Mouse (Mus musculus) forebrain, embryonic 12.5 days (tissue): ENCODE results near the gene Wdfy2. TPM values are rescaled to one million over a fixed set of nuclear protein-coding genes. Genes with fewer than 3 reads are reported as not detected.

ENCODE experiments used
- ATAC-seq: fragments of 200-750 bp; cut with Nextera tagmentation; 2 replicates; pipeline ENCODE4 v1.8.0; 2017; ENCODE audit warnings: moderate TSS enrichment; ENCODE audit not compliant: low FRiP score
- H3K27ac ChIP-seq: fragments of 300-500 bp; sonication (generic); 2 replicates; pipeline ENCODE4 v1.5.1; 2016; ENCODE audit warnings: mild to moderate bottlenecking
- H3K27me3 ChIP-seq: fragments of 300-500 bp; sonication (generic); 2 replicates; pipeline ENCODE4 v1.6.1; 2016; ENCODE audit warnings: mild to moderate bottlenecking
- H3K36me3 ChIP-seq: fragments of 300-500 bp; sonication (generic); replicated peaks from 2 replicates; pipeline ENCODE4 v1.6.1; 2016; ENCODE audit warnings: mild to moderate bottlenecking
- H3K4me1 ChIP-seq: fragments of 300-500 bp; sonication (generic); 2 replicates; pipeline ENCODE4 v1.6.1; 2016
- H3K4me2 ChIP-seq: fragments of 300-500 bp; sonication (generic); 2 replicates; pipeline ENCODE4 v1.6.1; 2016; ENCODE audit warnings: mild to moderate bottlenecking, moderate library complexity
- H3K4me3 ChIP-seq: fragments of 300-500 bp; sonication (generic); replicated peaks from 2 replicates; pipeline ENCODE4 v1.5.1; 2016; ENCODE audit warnings: mild to moderate bottlenecking
- H3K9ac ChIP-seq: fragments of 300-500 bp; sonication (generic); 2 replicates; pipeline ENCODE4 v1.6.1; 2016; ENCODE audit warnings: mild to moderate bottlenecking
- H3K9me3 ChIP-seq: fragments of 300-500 bp; sonication (generic); 2 replicates; pipeline ENCODE4 v1.6.1; 2016
- WGBS: fragments of 180-500 bp; shearing (Covaris S2); methylation state at CpG from one replicate; pipeline ENCODE4 v1.1.7; 2016; 5-methylcytosine and 5-hydroxymethylcytosine counted together
- microRNA-seq: library from miRNA; unstranded; fragments of <30 nt; microRNA quantifications from one replicate; pipeline ENCODE4, GENCODE M21; 2017
- polyA plus RNA-seq: library from polyadenylated mRNA; unstranded; fragments of >200 nt; fragmentation: Nextera tagmentation; extraction: Ambion mirVana; gene quantifications from 2 replicates; pipeline ENCODE4 v1.2.1, GENCODE M21; 2016

Wdfy2 gene
- polyA plus RNA-seq, 1 experiment from 2014 or later, result 15.1 TPM

- Histone ChIP-seq H3K27ac (no peak overlapping the region), H3K4me1 (peaks cover 11% of the 10 kb centered on the region; the same call in 1 of the 2 replicates), H3K4me2 (peak overlapping the region; percentile 49), H3K4me3 (peak overlapping the region; percentile 27), H3K9me3 (no peaks in the 10 kb centered on the region), H3K36me3 (no peaks in the 10 kb centered on the region), H3K9ac (no peak overlapping the region), H3K27me3 (no peaks in the 10 kb centered on the region)
- 25% methylated on average over 15 of the region's 15 CpGs for WGBS
- ATAC-seq, result no peak
Observed at GRCm38 (mm10) chr14:62965811-62966520, 128.5 kb downstream of the Wdfy2 start.

- Histone ChIP-seq H3K9ac (no peak overlapping the region), H3K4me1 (no peaks in the 10 kb centered on the region), H3K27ac (no peak overlapping the region), H3K9me3 (no peaks in the 10 kb centered on the region), H3K36me3 (no peaks in the 10 kb centered on the region), H3K27me3 (no peaks in the 10 kb centered on the region), H3K4me2 (no peak overlapping the region; the same call in 1 of the 2 replicates), H3K4me3 (no peak overlapping the region)
- 12% methylated on average over 5 of the region's 5 CpGs for WGBS
- ATAC-seq, result no peak
Observed at GRCm38 (mm10) chr14:62975046-62975445, 137.6 kb downstream of the Wdfy2 start.

- H3K36me3 ChIP-seq, result no peaks in the 10 kb centered on the region
- H3K4me2 ChIP-seq, result no peak overlapping the region
- no peak overlapping the region for H3K27ac ChIP-seq
- no peak overlapping the region for H3K9ac ChIP-seq
- no peaks in the 10 kb centered on the region for H3K9me3 ChIP-seq
- H3K4me1 ChIP-seq, result no peaks in the 10 kb centered on the region
- WGBS, result 74% methylated on average over 1 of the region's 1 CpGs
- no peak overlapping the region for H3K4me3 ChIP-seq
- no peak for ATAC-seq
- H3K27me3 ChIP-seq, result no peaks in the 10 kb centered on the region
Observed at GRCm38 (mm10) chr14:62979815-62980214, 142.3 kb downstream of the Wdfy2 start.

DNA sequence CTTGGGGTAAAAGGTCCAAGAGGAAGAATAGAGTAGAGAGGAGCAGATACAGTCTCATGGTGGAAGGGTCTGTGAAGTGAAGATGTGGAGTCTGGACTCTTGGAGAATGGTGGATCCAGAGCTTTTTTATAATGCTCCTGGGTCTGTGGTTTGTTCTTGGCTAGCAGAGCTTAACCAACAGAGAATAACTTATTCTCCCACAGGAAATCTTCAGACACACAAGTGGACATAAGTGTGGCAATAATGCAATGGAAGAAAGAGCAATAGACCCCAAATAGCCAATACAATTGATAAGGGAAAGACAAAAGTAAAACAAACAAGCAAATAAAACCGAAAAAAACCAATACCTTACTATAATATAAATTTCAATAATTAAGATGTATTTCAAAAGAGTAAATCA, 146.9 kb downstream of the Wdfy2 start, which contains the start of gene Defb48:
TSS of gene Defb48 (minus strand) at position 101 of the 400 bp plus-strand sequence.
- 84% methylated on average over 1 of the region's 1 CpGs for WGBS
- no peak for ATAC-seq

GRCm38 (mm10) chr14:62991271-62991670, 153.8 kb downstream of the Wdfy2 start:
- Histone ChIP-seq H3K9ac (no peak overlapping the region), H3K4me2 (no peak overlapping the region), H3K4me1 (0 out of 2 replicates have a peak, but pooled peaks cover 3% of the 10 kb centered on the region), H3K4me3 (no peak overlapping the region), H3K27ac (no peak overlapping the region), H3K9me3 (no peaks in the 10 kb centered on the region), H3K36me3 (no peaks in the 10 kb centered on the region), H3K27me3 (no peaks in the 10 kb centered on the region)
- 83% methylated on average over 3 of the region's 3 CpGs for WGBS
- no peak for ATAC-seq

More for the DNA sequence above, 146.9 kb downstream of the Wdfy2 start, which contains the start of gene Defb48:
- no peaks in the 10 kb centered on the region for H3K4me1 ChIP-seq
- H3K4me3 ChIP-seq, result no peak within 1 kb of the TSS
- H3K27me3 ChIP-seq, result no peaks in the 10 kb centered on the region
- no peaks in the 10 kb centered on the region for H3K36me3 ChIP-seq
- no peak within 1 kb of the TSS for H3K9ac ChIP-seq
- no peak within 1 kb of the TSS for H3K4me2 ChIP-seq
- H3K9me3 ChIP-seq, result no peaks in the 10 kb centered on the region
- no peak within 1 kb of the TSS for H3K27ac ChIP-seq

- H3K27ac ChIP-seq, result no peak overlapping the region
- H3K4me3 ChIP-seq, result no peak overlapping the region
- H3K4me2 ChIP-seq, result no peak overlapping the region
- H3K9me3 ChIP-seq, result no peaks in the 10 kb centered on the region
- no peaks in the 10 kb centered on the region for H3K36me3 ChIP-seq
- WGBS, result 49% methylated on average over 7 of the region's 7 CpGs
- H3K4me1 ChIP-seq, result 0 out of 2 replicates have a peak, but pooled peaks cover 3% of the 10 kb centered on the region
- no peak for ATAC-seq
- no peaks in the 10 kb centered on the region for H3K27me3 ChIP-seq
- no peak overlapping the region for H3K9ac ChIP-seq
Observed at GRCm38 (mm10) chr14:62991849-62992510, 154.5 kb downstream of the Wdfy2 start.

- no peak for ATAC-seq
- no peak within 1 kb of the TSS for H3K27ac ChIP-seq
- H3K36me3 ChIP-seq, result no peaks in the 10 kb centered on the region
- H3K27me3 ChIP-seq, result no peaks in the 10 kb centered on the region
- H3K9ac ChIP-seq, result no peak within 1 kb of the TSS
- H3K9me3 ChIP-seq, result no peaks in the 10 kb centered on the region
- H3K4me2 ChIP-seq, result no peak within 1 kb of the TSS
- no peak within 1 kb of the TSS for H3K4me3 ChIP-seq
- H3K4me1 ChIP-seq, result no peaks in the 10 kb centered on the region
- 85% methylated on average over 8 of the region's 8 CpGs for WGBS
Observed at GRCm38 (mm10) chr14:62997777-62998176, 160.3 kb downstream of the Wdfy2 start, which contains the start of gene Defb47. TSS of gene Defb47 (plus strand) at chr14:62998077.

DNA sequence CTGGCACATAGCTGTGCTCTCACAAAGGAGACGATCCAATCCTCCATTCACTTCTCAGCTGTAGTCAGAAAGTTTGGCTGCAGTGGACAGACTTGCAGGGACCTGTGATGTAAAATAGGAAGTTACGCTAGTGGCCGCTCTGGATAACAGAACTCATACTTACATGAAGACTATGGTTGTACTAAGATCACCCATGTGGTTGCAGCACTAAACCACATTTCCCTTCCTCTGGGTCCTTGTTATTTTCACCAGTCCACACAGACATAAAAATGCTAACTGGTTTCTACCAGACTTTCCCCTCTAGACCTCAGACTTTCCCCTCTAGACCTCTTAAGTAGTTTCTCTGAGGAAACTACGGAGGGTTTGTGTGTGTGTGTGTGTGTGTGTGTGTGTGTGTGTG, 161.5 kb downstream of the Wdfy2 start:
- WGBS, result 90% methylated on average over 4 of the region's 4 CpGs
- Histone ChIP-seq H3K4me1 (no peaks in the 10 kb centered on the region), H3K9me3 (no peaks in the 10 kb centered on the region), H3K9ac (no peak overlapping the region), H3K4me2 (no peak overlapping the region), H3K27me3 (no peaks in the 10 kb centered on the region), H3K4me3 (no peak overlapping the region), H3K27ac (no peak overlapping the region), H3K36me3 (no peaks in the 10 kb centered on the region)
- ATAC-seq, result no peak

GRCm38 (mm10) chr14:63002588-63002987, 165.1 kb downstream of the Wdfy2 start:
- WGBS, result 82% methylated on average over 2 of the region's 2 CpGs
- ATAC-seq, result no peak

More at GRCm38 (mm10) chr14:63002588-63002987, 165.1 kb downstream of the Wdfy2 start:
- no peaks in the 10 kb centered on the region for H3K27me3 ChIP-seq
- H3K4me3 ChIP-seq, result no peak overlapping the region
- no peaks in the 10 kb centered on the region for H3K4me1 ChIP-seq
- no peaks in the 10 kb centered on the region for H3K36me3 ChIP-seq
- H3K9me3 ChIP-seq, result no peaks in the 10 kb centered on the region
- H3K9ac ChIP-seq, result no peak overlapping the region
- no peak overlapping the region for H3K4me2 ChIP-seq
- H3K27ac ChIP-seq, result no peak overlapping the region

Small RNA genes within 50 kb of the gene (microRNA-seq; reads per million reads assigned to microRNA genes)
- gene Mir6541 (not detected), gene Mir8098 (2.4 reads per million, percentile 3 among the genes with 10 or more reads in this experiment)

Other genes with a start within 250 kb of the Wdfy2 start
- not detected in 2 replicates for gene Serpine3, start 174.0 kb upstream of the Wdfy2 start, polyA plus RNA-seq
- gene Ints6, start 76.5 kb upstream of the Wdfy2 start, polyA plus RNA-seq, result 34.3 and 35.2 TPM in 2 replicates
- gene Defb48, start 146.8 kb downstream of the Wdfy2 start, polyA plus RNA-seq, result not detected in 2 replicates
- gene Defb47, start 160.4 kb downstream of the Wdfy2 start, polyA plus RNA-seq, result not detected in 2 replicates
- gene Defb43, start 174.1 kb downstream of the Wdfy2 start, polyA plus RNA-seq, result not detected in 2 replicates
- gene Defb42, start 209.3 kb downstream of the Wdfy2 start, polyA plus RNA-seq, result not detected in 2 replicates
- gene Defb30, start 212.3 kb downstream of the Wdfy2 start, polyA plus RNA-seq, result not detected in 2 replicates